Mouse (Mus musculus) intestine, embryonic 16.5 days (tissue): ENCODE data around the gene Tcf7l1. TPM values are rescaled to one million over a fixed set of nuclear protein-coding genes. Genes with fewer than 3 reads are reported as not detected.

Source experiments
- ATAC-seq: fragments of 200-750 bp; cut with Nextera tagmentation; 2 replicates; pipeline ENCODE4 v1.8.0; 2017; ENCODE audit warnings: moderate TSS enrichment, moderate library complexity
- H3K27ac ChIP-seq: fragments of 300-500 bp; sonication (generic); 2 replicates; pipeline ENCODE4 v1.5.1; 2014; ENCODE audit warnings: mild to moderate bottlenecking, low read length
- H3K27me3 ChIP-seq: fragments of 300-500 bp; sonication (generic); replicated peaks from 2 replicates; pipeline ENCODE4 v1.6.1; 2014; ENCODE audit warnings: low read length, control low read depth, mixed read lengths; ENCODE audit not compliant: control insufficient read depth, insufficient read depth
- H3K36me3 ChIP-seq: fragments of 300-500 bp; sonication (generic); 2 replicates; pipeline ENCODE4 v1.6.1; 2014; ENCODE audit warnings: low read length, control low read depth; ENCODE audit not compliant: control insufficient read depth, insufficient read depth
- H3K4me1 ChIP-seq: fragments of 300-500 bp; sonication (generic); 2 replicates; pipeline ENCODE4 v1.6.1; 2014; ENCODE audit warnings: low read length, control low read depth, mixed read lengths; ENCODE audit not compliant: control insufficient read depth, insufficient read depth
- H3K4me2 ChIP-seq: fragments of 300-500 bp; sonication (generic); 2 replicates; pipeline ENCODE4 v1.6.1; 2014; ENCODE audit warnings: low read depth, low read length, control low read depth
- H3K4me3 ChIP-seq: fragments of 300-500 bp; sonication (generic); 2 replicates; pipeline ENCODE4 v1.5.1; 2014; ENCODE audit warnings: mild to moderate bottlenecking, low read length
- H3K9ac ChIP-seq: fragments of 300-500 bp; sonication (generic); 2 replicates; pipeline ENCODE4 v1.6.1; 2014; ENCODE audit warnings: low read depth, low read length
- H3K9me3 ChIP-seq: fragments of 300-500 bp; sonication (generic); 2 replicates; pipeline ENCODE4 v1.6.1; 2016; ENCODE audit warnings: low read length, control low read depth; ENCODE audit not compliant: control insufficient read depth
- WGBS: fragments of 180-500 bp; shearing (Covaris S2); extraction: QIAGEN DNeasy Blood & Tissue Kit; methylation state at CpG from one replicate; pipeline ENCODE4 v1.1.7; 2014; 5-methylcytosine and 5-hydroxymethylcytosine counted together
- polyA plus RNA-seq: library from polyadenylated mRNA; unstranded; fragments of >200 nt; fragmentation: Nextera tagmentation; extraction: Ambion mirVana; gene quantifications from 2 replicates; pipeline ENCODE4 v1.2.1, GENCODE M21; 2015

Tcf7l1 gene
- polyA plus RNA-seq, 1 experiment from 2014 or later = 8.5 TPM

- H3K27me3 ChIP-seq = no peaks in the 10 kb centered on the region
- H3K27ac ChIP-seq = peak overlapping the region; percentile 79
- peak overlapping the region; percentile 18 for H3K4me3 ChIP-seq
- peak; percentile 55 for ATAC-seq
- WGBS = 28% methylated on average over 12 of the region's 12 CpGs
- H3K4me1 ChIP-seq = peaks cover 18% of the 10 kb centered on the region
- peak overlapping the region; percentile 37; the same call in 1 of the 2 replicates for H3K9ac ChIP-seq
- no peaks in the 10 kb centered on the region for H3K9me3 ChIP-seq
- peak overlapping the region; percentile 42 for H3K4me2 ChIP-seq
- H3K36me3 ChIP-seq = no peaks in the 10 kb centered on the region
Measured at GRCm38 (mm10) chr6:72619734-72620532, 169.1 kb downstream of the Tcf7l1 start.

- H3K36me3 ChIP-seq = no peaks in the 10 kb centered on the region
- ATAC-seq = peak; percentile 90
- WGBS = under 1% methylated on average over 41 of the region's 41 CpGs
- no peaks in the 10 kb centered on the region for H3K27me3 ChIP-seq
- peaks cover 28% of the 10 kb centered on the region for H3K4me1 ChIP-seq
- H3K27ac ChIP-seq = peak within 1 kb of the TSS; percentile 96
- peak within 1 kb of the TSS; percentile 91 for H3K4me3 ChIP-seq
- H3K4me2 ChIP-seq = peak within 1 kb of the TSS; percentile 78
- no peaks in the 10 kb centered on the region for H3K9me3 ChIP-seq
- H3K9ac ChIP-seq = peak within 1 kb of the TSS; percentile 91
Measured at GRCm38 (mm10) chr6:72616643-72617288, 172.3 kb downstream of the Tcf7l1 start, which contains the start of gene Tgoln1. Tgoln1 (minus strand) TSS chr6:72617000.

GRCm38 (mm10) chr6:72615561-72616375, 173.3 kb downstream of the Tcf7l1 start:
- Histone ChIP-seq H3K27ac (peak overlapping the region; percentile 35; the same call in 1 of the 2 replicates), H3K27me3 (no peaks in the 10 kb centered on the region), H3K9ac (peak overlapping the region; percentile 91), H3K4me3 (peak overlapping the region; percentile 91), H3K4me1 (peaks cover 28% of the 10 kb centered on the region), H3K36me3 (0 out of 2 replicates have a peak, but pooled peaks cover 1% of the 10 kb centered on the region), H3K9me3 (no peaks in the 10 kb centered on the region), H3K4me2 (peak overlapping the region; percentile 78)
- WGBS = 19% methylated on average over 25 of the region's 25 CpGs
- no peak for ATAC-seq

GRCm38 (mm10) chr6:72615151-72615550, 173.9 kb downstream of the Tcf7l1 start:
- no peak for ATAC-seq
- Histone ChIP-seq H3K36me3 (0 out of 2 replicates have a peak, but pooled peaks cover 6% of the 10 kb centered on the region), H3K4me1 (peaks cover 28% of the 10 kb centered on the region), H3K4me2 (peak overlapping the region; percentile 78), H3K9me3 (no peaks in the 10 kb centered on the region), H3K27me3 (no peaks in the 10 kb centered on the region), H3K4me3 (peak overlapping the region; percentile 91), H3K27ac (no peak overlapping the region), H3K9ac (peak overlapping the region; percentile 91)
- WGBS = 51% methylated on average over 2 of the region's 2 CpGs

GRCm38 (mm10) chr6:72610261-72610660, 178.8 kb downstream of the Tcf7l1 start:
- Histone ChIP-seq H3K4me3 (no peak overlapping the region), H3K36me3 (0 out of 2 replicates have a peak, but pooled peaks cover 15% of the 10 kb centered on the region), H3K9me3 (no peaks in the 10 kb centered on the region), H3K4me1 (peaks cover 13% of the 10 kb centered on the region), H3K9ac (no peak overlapping the region), H3K4me2 (no peak overlapping the region), H3K27ac (no peak overlapping the region), H3K27me3 (no peaks in the 10 kb centered on the region)
- no peak for ATAC-seq
- 74% methylated on average over 4 of the region's 4 CpGs for WGBS

GRCm38 (mm10) chr6:72608662-72609184, 180.3 kb downstream of the Tcf7l1 start:
- Histone ChIP-seq H3K4me1 (no peaks in the 10 kb centered on the region; the same call in 1 of the 2 replicates), H3K4me2 (no peak overlapping the region), H3K9me3 (no peaks in the 10 kb centered on the region), H3K27ac (no peak overlapping the region), H3K9ac (no peak overlapping the region), H3K4me3 (no peak overlapping the region), H3K27me3 (no peaks in the 10 kb centered on the region), H3K36me3 (0 out of 2 replicates have a peak, but pooled peaks cover 15% of the 10 kb centered on the region)
- 78% methylated on average over 4 of the region's 4 CpGs for WGBS
- no peak for ATAC-seq

GRCm38 (mm10) chr6:72607676-72608075, 181.4 kb downstream of the Tcf7l1 start:
- H3K27ac ChIP-seq = no peak overlapping the region
- 88% methylated on average over 5 of the region's 5 CpGs for WGBS
- no peak for ATAC-seq
- H3K4me1 ChIP-seq = no peaks in the 10 kb centered on the region; the same call in 1 of the 2 replicates
- H3K9me3 ChIP-seq = no peaks in the 10 kb centered on the region
- no peaks in the 10 kb centered on the region for H3K27me3 ChIP-seq
- H3K4me2 ChIP-seq = no peak overlapping the region
- no peak overlapping the region for H3K4me3 ChIP-seq
- H3K36me3 ChIP-seq = 0 out of 2 replicates have a peak, but pooled peaks cover 15% of the 10 kb centered on the region
- no peak overlapping the region for H3K9ac ChIP-seq

- Histone ChIP-seq H3K9ac (no peak overlapping the region), H3K36me3 (0 out of 2 replicates have a peak, but pooled peaks cover 15% of the 10 kb centered on the region)
Measured at GRCm38 (mm10) chr6:72607060-72607459, 182.0 kb downstream of the Tcf7l1 start.

More at GRCm38 (mm10) chr6:72607060-72607459, 182.0 kb downstream of the Tcf7l1 start:
- H3K4me1 ChIP-seq = no peaks in the 10 kb centered on the region; the same call in 1 of the 2 replicates
- H3K4me2 ChIP-seq = no peak overlapping the region
- H3K27ac ChIP-seq = no peak overlapping the region
- H3K4me3 ChIP-seq = no peak overlapping the region
- ATAC-seq = peak; percentile 30; the same call in 1 of the 2 replicates
- 82% methylated on average over 4 of the region's 4 CpGs for WGBS
- no peaks in the 10 kb centered on the region for H3K9me3 ChIP-seq
- H3K27me3 ChIP-seq = no peaks in the 10 kb centered on the region
